Mouse (Mus musculus) midbrain, embryonic 13.5 days (tissue): ENCODE measurements at regions not wholly inside any gene's neighbourhood (a gene's known extent, or its start where the extent isn't known, plus 50 kb on each side); places are given as distances from the start of the nearest gene placed in this dataset.

ENCODE experiments used
- ATAC-seq: fragments of 200-750 bp; cut with Nextera tagmentation; 2 replicates; pipeline ENCODE4 v1.8.0; 2017; ENCODE audit warnings: mild to moderate bottlenecking, moderate TSS enrichment, moderate library complexity
- H3K27ac ChIP-seq: fragments of 300-500 bp; sonication (generic); 2 replicates; pipeline ENCODE4 v1.5.1; 2015; ENCODE audit warnings: inconsistent platforms, mild to moderate bottlenecking, moderate library complexity
- H3K27me3 ChIP-seq: fragments of 300-500 bp; sonication (generic); 2 replicates; pipeline ENCODE4 v1.6.1; 2015; ENCODE audit warnings: mild to moderate bottlenecking, inconsistent platforms
- H3K36me3 ChIP-seq: fragments of 300-500 bp; sonication (generic); 2 replicates; pipeline ENCODE4 v1.6.1; 2015; ENCODE audit warnings: mild to moderate bottlenecking, inconsistent platforms
- H3K4me1 ChIP-seq: fragments of 300-500 bp; sonication (generic); replicated peaks from 2 replicates; pipeline ENCODE4 v1.6.1; 2015; ENCODE audit warnings: inconsistent platforms
- H3K4me2 ChIP-seq: fragments of 300-500 bp; sonication (generic); replicated peaks from 2 replicates; pipeline ENCODE4 v1.6.1; 2015; ENCODE audit warnings: moderate library complexity, mild to moderate bottlenecking, inconsistent platforms
- H3K4me3 ChIP-seq: fragments of 300-500 bp; sonication (generic); replicated peaks from 2 replicates; pipeline ENCODE4 v1.5.1; 2015; ENCODE audit warnings: mild to moderate bottlenecking, inconsistent platforms
- H3K9ac ChIP-seq: fragments of 300-500 bp; sonication (generic); replicated peaks from 2 replicates; pipeline ENCODE4 v1.6.1; 2015; ENCODE audit warnings: mild to moderate bottlenecking, inconsistent platforms
- H3K9me3 ChIP-seq: fragments of 300-500 bp; sonication (generic); 2 replicates; pipeline ENCODE4 v1.6.1; 2016; ENCODE audit warnings: mild to moderate bottlenecking, inconsistent platforms
- WGBS: fragments of 180-500 bp; shearing (Covaris S2); methylation state at CpG from one replicate; pipeline ENCODE4 v1.1.7; 2015; 5-methylcytosine and 5-hydroxymethylcytosine counted together

- Histone ChIP-seq H3K4me1 (0 out of 2 replicates have a peak, but pooled peaks cover 5% of the 10 kb centered on the region), H3K4me2 (no peak overlapping the region), H3K9ac (no peak overlapping the region), H3K27me3 (no peaks in the 10 kb centered on the region), H3K27ac (no peak overlapping the region), H3K9me3 (peaks cover 11% of the 10 kb centered on the region), H3K4me3 (no peak overlapping the region), H3K36me3 (no peaks in the 10 kb centered on the region)
- WGBS = 96% methylated on average over 7 of the region's 7 CpGs
- no peak for ATAC-seq
Observed at GRCm38 (mm10) chr11:63510611-63511010, 381.8 kb downstream of the Pmp22 start.

- no peak for ATAC-seq
- H3K9me3 ChIP-seq = peaks cover 11% of the 10 kb centered on the region
- H3K4me2 ChIP-seq = no peak overlapping the region
- no peak overlapping the region for H3K27ac ChIP-seq
- WGBS = 82% methylated on average over 3 of the region's 3 CpGs
- H3K9ac ChIP-seq = no peak overlapping the region
- no peaks in the 10 kb centered on the region for H3K27me3 ChIP-seq
- no peak overlapping the region for H3K4me3 ChIP-seq
- H3K36me3 ChIP-seq = no peaks in the 10 kb centered on the region
- H3K4me1 ChIP-seq = peaks cover 9% of the 10 kb centered on the region; the same call in 1 of the 2 replicates
Observed at GRCm38 (mm10) chr11:63514615-63515014, 385.8 kb downstream of the Pmp22 start.

GRCm38 (mm10) chr11:63518847-63519246 is 390.1 kb downstream of the Pmp22 start:
- WGBS = 32% methylated on average over 6 of the region's 6 CpGs
- H3K9ac ChIP-seq = no peak overlapping the region
- no peak overlapping the region for H3K4me2 ChIP-seq
- no peak overlapping the region for H3K4me3 ChIP-seq
- H3K4me1 ChIP-seq = peaks cover 9% of the 10 kb centered on the region; the same call in 1 of the 2 replicates
- 0 out of 2 replicates have a peak, but pooled peaks cover 4% of the 10 kb centered on the region for H3K9me3 ChIP-seq
- H3K36me3 ChIP-seq = no peaks in the 10 kb centered on the region
- no peaks in the 10 kb centered on the region for H3K27me3 ChIP-seq
- 0 out of 2 replicates have a peak, but pooled peaks have one; percentile 67 for ATAC-seq
- 0 out of 2 replicates have a peak overlapping the region, but pooled peaks have one; percentile 56 for H3K27ac ChIP-seq

- H3K4me1 ChIP-seq = peaks cover 13% of the 10 kb centered on the region
- H3K36me3 ChIP-seq = no peaks in the 10 kb centered on the region
- ATAC-seq = no peak
- no peak overlapping the region for H3K4me2 ChIP-seq
- WGBS = 42% methylated on average over 7 of the region's 7 CpGs
- no peak overlapping the region for H3K27ac ChIP-seq
- no peak overlapping the region for H3K4me3 ChIP-seq
- H3K27me3 ChIP-seq = peaks cover 5% of the 10 kb centered on the region; the same call in 1 of the 2 replicates
- H3K9ac ChIP-seq = no peak overlapping the region
- no peaks in the 10 kb centered on the region for H3K9me3 ChIP-seq
Observed at GRCm38 (mm10) chr11:63524254-63524653, 395.5 kb downstream of the Pmp22 start.

- Histone ChIP-seq H3K36me3 (no peaks in the 10 kb centered on the region), H3K27ac (no peak overlapping the region), H3K4me1 (peaks cover 13% of the 10 kb centered on the region), H3K27me3 (peaks cover 5% of the 10 kb centered on the region; the same call in 1 of the 2 replicates), H3K9me3 (no peaks in the 10 kb centered on the region), H3K9ac (no peak overlapping the region), H3K4me2 (no peak overlapping the region), H3K4me3 (no peak overlapping the region)
- WGBS = 86% methylated on average over 12 of the region's 12 CpGs
- no peak for ATAC-seq
Observed at GRCm38 (mm10) chr11:63525431-63525830, 396.6 kb downstream of the Pmp22 start.

- Histone ChIP-seq H3K4me1 (peaks cover 13% of the 10 kb centered on the region), H3K27me3 (peaks cover 5% of the 10 kb centered on the region; the same call in 1 of the 2 replicates), H3K9me3 (no peaks in the 10 kb centered on the region), H3K4me3 (no peak overlapping the region), H3K9ac (no peak overlapping the region), H3K4me2 (no peak overlapping the region), H3K36me3 (no peaks in the 10 kb centered on the region), H3K27ac (no peak overlapping the region)
- WGBS = 86% methylated on average over 3 of the region's 3 CpGs
- ATAC-seq = no peak
Observed at GRCm38 (mm10) chr11:63525956-63526355, 396.1 kb downstream of the Hs3st3b1 start.

- peaks cover 26% of the 10 kb centered on the region for H3K4me1 ChIP-seq
- no peaks in the 10 kb centered on the region for H3K36me3 ChIP-seq
- peaks cover 5% of the 10 kb centered on the region; the same call in 1 of the 2 replicates for H3K27me3 ChIP-seq
- ATAC-seq = no peak
- no peak overlapping the region for H3K4me2 ChIP-seq
- H3K9me3 ChIP-seq = no peaks in the 10 kb centered on the region
- no peak overlapping the region for H3K9ac ChIP-seq
- H3K4me3 ChIP-seq = no peak overlapping the region
- no peak overlapping the region for H3K27ac ChIP-seq
- WGBS = 85% methylated on average over 5 of the region's 5 CpGs
Observed at GRCm38 (mm10) chr11:63532752-63533151, 389.3 kb downstream of the Hs3st3b1 start.

- Histone ChIP-seq H3K9me3 (no peaks in the 10 kb centered on the region), H3K4me1 (peaks cover 26% of the 10 kb centered on the region), H3K9ac (no peak overlapping the region), H3K4me2 (no peak overlapping the region), H3K27me3 (no peaks in the 10 kb centered on the region), H3K27ac (no peak overlapping the region), H3K36me3 (no peaks in the 10 kb centered on the region), H3K4me3 (no peak overlapping the region)
- peak; percentile 70; the same call in 1 of the 2 replicates for ATAC-seq
- 27% methylated on average over 4 of the region's 4 CpGs for WGBS
Observed at GRCm38 (mm10) chr11:63533555-63534200, 388.4 kb downstream of the Hs3st3b1 start.

GRCm38 (mm10) chr11:63537693-63538092 is 384.4 kb downstream of the Hs3st3b1 start:
- no peaks in the 10 kb centered on the region for H3K36me3 ChIP-seq
- no peak overlapping the region for H3K4me3 ChIP-seq
- H3K9me3 ChIP-seq = no peaks in the 10 kb centered on the region
- peaks cover 26% of the 10 kb centered on the region for H3K4me1 ChIP-seq
- no peak for ATAC-seq
- WGBS = 87% methylated on average over 3 of the region's 3 CpGs
- no peak overlapping the region for H3K27ac ChIP-seq
- no peak overlapping the region for H3K4me2 ChIP-seq
- H3K9ac ChIP-seq = no peak overlapping the region
- H3K27me3 ChIP-seq = no peaks in the 10 kb centered on the region

GRCm38 (mm10) chr11:63543971-63544696 is 378.0 kb downstream of the Hs3st3b1 start:
- WGBS = 81% methylated on average over 7 of the region's 7 CpGs
- H3K4me3 ChIP-seq = no peak overlapping the region
- no peak for ATAC-seq

GRCm38 (mm10) chr11:63545516-63545915 is 376.6 kb downstream of the Hs3st3b1 start:
- no peak overlapping the region for H3K27ac ChIP-seq
- H3K4me2 ChIP-seq = no peak overlapping the region
- 41% methylated on average over 7 of the region's 7 CpGs for WGBS
- H3K4me1 ChIP-seq = no peaks in the 10 kb centered on the region
- no peaks in the 10 kb centered on the region for H3K27me3 ChIP-seq
- no peak overlapping the region for H3K4me3 ChIP-seq
- no peaks in the 10 kb centered on the region for H3K9me3 ChIP-seq
- no peak for ATAC-seq
- H3K36me3 ChIP-seq = no peaks in the 10 kb centered on the region
- H3K9ac ChIP-seq = no peak overlapping the region

More at GRCm38 (mm10) chr11:63543971-63544696, 378.0 kb downstream of the Hs3st3b1 start:
- H3K9me3 ChIP-seq = no peaks in the 10 kb centered on the region
- no peaks in the 10 kb centered on the region for H3K36me3 ChIP-seq
- H3K27ac ChIP-seq = no peak overlapping the region
- no peak overlapping the region for H3K9ac ChIP-seq
- no peaks in the 10 kb centered on the region for H3K27me3 ChIP-seq
- H3K4me1 ChIP-seq = no peaks in the 10 kb centered on the region
- no peak overlapping the region for H3K4me2 ChIP-seq

GRCm38 (mm10) chr11:63560466-63560865 is 361.6 kb downstream of the Hs3st3b1 start:
- H3K27ac ChIP-seq = no peak overlapping the region
- no peaks in the 10 kb centered on the region for H3K27me3 ChIP-seq
- H3K4me2 ChIP-seq = no peak overlapping the region
- 52% methylated on average over 6 of the region's 6 CpGs for WGBS
- no peak for ATAC-seq
- H3K4me3 ChIP-seq = no peak overlapping the region
- no peaks in the 10 kb centered on the region for H3K9me3 ChIP-seq
- no peaks in the 10 kb centered on the region for H3K36me3 ChIP-seq
- H3K4me1 ChIP-seq = no peaks in the 10 kb centered on the region
- H3K9ac ChIP-seq = no peak overlapping the region
